Mouse (Mus musculus) lung, adult 2 months (tissue): ENCODE results near the gene 3110040N11Rik. TPM values are rescaled to one million over a fixed set of nuclear protein-coding genes. Genes with fewer than 3 reads are reported as not detected.
"Not testable (repeated sequence)": the region's sequence is repeated elsewhere in the genome, so short reads cannot be mapped to it uniquely, and the experiment has no call there.

Experiments
- DNase-seq: peaks from one replicate; pipeline ENCODE4 v3.0.0; 2022
- H3K4me1 ChIP-seq: fragments of 200-500 bp; 2 replicates; pipeline ENCODE4 v1.6.1; 2011; ENCODE audit warnings: low read length; ENCODE audit not compliant: control insufficient read depth, insufficient read depth
- H3K4me3 ChIP-seq: fragments of 200-500 bp; replicated peaks from 2 replicates; pipeline ENCODE3; 2011; ENCODE audit warnings: low read depth, mild to moderate bottlenecking, control low read depth, low read length; ENCODE audit errors: extremely low read depth
- CTCF ChIP-seq: fragments of 200-500 bp; IDR thresholded peaks from 2 replicates; pipeline ENCODE4 v1.5.1; 2011; ENCODE audit warnings: mild to moderate bottlenecking, low read length, control low read depth; ENCODE audit not compliant: insufficient read depth
- POLR2A ChIP-seq: fragments of 200-500 bp; IDR thresholded peaks from 2 replicates; pipeline ENCODE4 v1.6.1; 2011; ENCODE audit warnings: low read depth, mild to moderate bottlenecking, control low read depth, low read length, borderline replicate concordance; ENCODE audit errors: extremely low read depth
- WGBS: fragments of 180-500 bp; shearing (Covaris S2); methylation state at CpG from one replicate; pipeline ENCODE4 v1.1.7; 2018; 5-methylcytosine and 5-hydroxymethylcytosine counted together
- polyA plus RNA-seq: library from polyadenylated mRNA; depleted of rRNA; stranded (reverse); fragments of >200 nt; gene quantifications from 2 replicates; pipeline ENCODE4 v1.2.3, GENCODE M21; 2012; rRNA removed

3110040N11Rik gene
- polyA plus RNA-seq, result 12.4 and 17.5 TPM in 2 replicates

- peaks cover 4% of the 10 kb centered on the region; the same call in 1 of the 2 replicates for H3K4me1 ChIP-seq
- TF ChIP-seq POLR2A (peak; percentile 95; the same call in 1 of the 2 replicates), CTCF (peak; percentile 31; the same call in 1 of the 2 replicates)
- H3K4me3 ChIP-seq, result peak within 1 kb of the TSS; percentile 79
- under 1% methylated on average over 38 of the region's 38 CpGs for WGBS
- peak; percentile 77 for DNase-seq
Observed at GRCm38 (mm10) chr7:81789095-81789757, at the start of gene 3110040N11Rik. TSS of gene 3110040N11Rik (minus strand) at chr7:81789478.

GRCm38 (mm10) chr7:81837771-81838170 lies 48.5 kb upstream of the 3110040N11Rik start:
- H3K4me1 ChIP-seq, H3K4me3 ChIP-seq, DNase-seq: not testable (repeated sequence)
- 79% methylated on average over 5 of the region's 5 CpGs for WGBS

GRCm38 (mm10) chr7:81835430-81835829 lies 46.2 kb upstream of the 3110040N11Rik start:
- WGBS, result 78% methylated on average over 5 of the region's 5 CpGs
- H3K4me3 ChIP-seq, result no peak overlapping the region
- no peak for DNase-seq
- no peaks in the 10 kb centered on the region for H3K4me1 ChIP-seq
- TF ChIP-seq CTCF (no peak), POLR2A (no peak)

- DNase-seq, result no peak
- Histone ChIP-seq H3K4me3 (no peak overlapping the region), H3K4me1 (no peaks in the 10 kb centered on the region)
- TF ChIP-seq POLR2A, result no peak
Observed at GRCm38 (mm10) chr7:81834847-81835246, 45.6 kb upstream of the 3110040N11Rik start.

GRCm38 (mm10) chr7:81829379-81829894 lies 40.2 kb upstream of the 3110040N11Rik start, which contains the start of gene Btbd1:
TSS of gene Btbd1 (minus strand) at chr7:81829431.
- TF ChIP-seq CTCF (no peak), POLR2A (peak; percentile 61; the same call in 1 of the 2 replicates)
- DNase-seq, result peak; percentile 76
- Histone ChIP-seq H3K4me1 (peaks cover 24% of the 10 kb centered on the region), H3K4me3 (peak within 1 kb of the TSS; percentile 85)
- under 1% methylated on average over 45 of the region's 58 CpGs for WGBS

GRCm38 (mm10) chr7:81828681-81829378 lies 39.6 kb upstream of the 3110040N11Rik start:
- peak; percentile 76 for DNase-seq
- H3K4me3 ChIP-seq, result peak overlapping the region; percentile 85
- peaks cover 24% of the 10 kb centered on the region for H3K4me1 ChIP-seq
- no peak for TF ChIP-seq CTCF
- TF ChIP-seq POLR2A, result 0 out of 2 replicates have a peak, but pooled peaks have one; percentile 11
- under 1% methylated on average over 73 of the region's 91 CpGs for WGBS

- no peak for DNase-seq
- H3K4me3 ChIP-seq, result peak overlapping the region; percentile 85
Observed at GRCm38 (mm10) chr7:81827806-81828667, 38.8 kb upstream of the 3110040N11Rik start.

GRCm38 (mm10) chr7:81825381-81825780 lies 36.1 kb upstream of the 3110040N11Rik start:
- Histone ChIP-seq H3K4me1 (peaks cover 24% of the 10 kb centered on the region), H3K4me3 (no peak overlapping the region)
- TF ChIP-seq CTCF, result no peak
- TF ChIP-seq POLR2A, result no peak
- 10% methylated on average over 3 of the region's 3 CpGs for WGBS
- no peak for DNase-seq

More at GRCm38 (mm10) chr7:81827806-81828667, 38.8 kb upstream of the 3110040N11Rik start:
- TF ChIP-seq CTCF, result no peak
- no peak for TF ChIP-seq POLR2A
- WGBS, result 12% methylated on average over 17 of the region's 17 CpGs
- H3K4me1 ChIP-seq, result peaks cover 24% of the 10 kb centered on the region

GRCm38 (mm10) chr7:81824906-81825305 lies 35.6 kb upstream of the 3110040N11Rik start:
- peaks cover 24% of the 10 kb centered on the region for H3K4me1 ChIP-seq
- DNase-seq, result no peak
- 33% methylated on average over 3 of the region's 3 CpGs for WGBS
- no peak overlapping the region for H3K4me3 ChIP-seq
- TF ChIP-seq CTCF (no peak), POLR2A (no peak)
